Mouse (Mus musculus): ENCODE data around the gene Mecom.
A peak's percentile ranks its signal among the peaks of the same experiment; 100 is the strongest.
"Not testable (repeated sequence)": the region's sequence is repeated elsewhere in the genome, so short reads cannot be mapped to it uniquely, and the experiment has no call there.

The Mecom gene

DNA sequence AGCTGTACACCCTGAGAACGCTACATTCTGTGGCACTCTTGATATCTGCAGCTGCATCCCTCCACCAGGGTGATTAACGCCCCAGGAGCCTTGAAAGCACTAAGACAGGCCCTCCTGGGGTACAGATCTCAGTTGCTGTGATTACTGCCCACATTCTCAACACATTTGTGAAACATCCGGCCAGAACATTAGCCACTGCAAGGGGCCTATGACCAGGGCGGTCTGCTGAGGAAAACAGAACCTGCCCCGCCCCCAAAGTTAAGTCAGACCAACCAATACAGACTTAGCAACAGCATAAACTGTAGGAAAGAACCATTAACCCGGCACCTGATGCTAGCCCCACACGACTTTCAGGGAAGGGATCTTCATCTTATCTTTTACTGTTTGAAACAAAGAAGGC, 109.8 kb downstream of the Mecom start:
- DNase-seq = no peak

DNA sequence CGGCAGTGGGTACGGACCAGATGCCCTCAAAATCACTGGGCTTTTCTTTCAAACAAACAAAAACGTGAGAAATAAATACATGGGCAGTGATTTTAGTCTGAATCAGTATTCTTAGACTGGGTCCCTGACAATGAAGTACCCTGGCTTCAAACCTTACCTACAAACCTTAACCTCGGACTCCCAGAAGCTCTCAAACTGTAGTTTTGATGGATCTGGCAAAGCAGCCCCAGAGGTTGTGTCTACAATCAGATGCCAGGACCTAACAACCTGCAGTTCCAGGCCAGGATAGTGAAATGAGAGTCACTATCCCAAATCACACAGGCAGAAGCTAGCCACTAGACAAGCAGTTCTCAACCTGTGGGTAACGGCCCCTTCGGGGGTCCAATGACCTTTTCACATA, 111.2 kb downstream of the Mecom start:
- DNase-seq = no peak

DNA sequence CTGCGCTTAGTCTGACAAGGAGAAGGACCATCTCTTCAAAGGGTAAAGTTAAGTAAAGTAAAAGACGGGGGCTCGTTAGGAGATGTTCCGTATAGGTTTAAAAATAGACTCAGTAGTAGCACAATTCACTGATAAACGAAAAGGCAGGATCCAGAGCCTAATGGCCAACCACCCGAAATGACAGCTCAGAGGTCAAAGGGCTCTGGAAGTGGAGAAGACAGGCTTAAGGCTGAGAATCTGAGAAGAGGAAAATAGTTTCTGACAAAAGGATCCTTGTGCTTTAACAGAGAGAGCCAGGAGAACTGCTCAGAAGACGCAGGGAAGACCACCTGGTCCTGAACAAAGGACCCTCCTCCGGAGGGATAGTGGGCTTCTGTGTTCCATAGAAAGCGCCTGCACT, 111.7 kb downstream of the Mecom start:
- DNase-seq = no peak

DNA sequence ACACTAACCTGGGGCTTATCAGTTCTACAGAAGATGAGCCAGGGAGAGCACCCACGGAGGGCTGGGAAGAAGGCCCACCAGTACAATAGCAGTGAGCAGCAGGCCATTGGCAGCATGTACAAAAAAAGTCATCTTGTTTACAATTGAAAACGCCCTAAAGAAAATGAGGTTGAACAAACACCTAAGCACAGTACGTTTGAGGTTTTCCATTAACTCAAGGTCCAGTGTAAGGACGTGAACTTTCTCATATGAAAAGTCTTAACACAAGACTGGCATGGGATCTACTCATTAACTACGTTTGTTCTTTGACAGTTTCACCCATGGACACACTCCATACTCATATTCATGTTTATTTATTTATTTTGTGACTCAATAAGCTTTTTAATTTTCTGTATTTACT, 118.9 kb downstream of the Mecom start:
- DNase-seq = no peak

DNA sequence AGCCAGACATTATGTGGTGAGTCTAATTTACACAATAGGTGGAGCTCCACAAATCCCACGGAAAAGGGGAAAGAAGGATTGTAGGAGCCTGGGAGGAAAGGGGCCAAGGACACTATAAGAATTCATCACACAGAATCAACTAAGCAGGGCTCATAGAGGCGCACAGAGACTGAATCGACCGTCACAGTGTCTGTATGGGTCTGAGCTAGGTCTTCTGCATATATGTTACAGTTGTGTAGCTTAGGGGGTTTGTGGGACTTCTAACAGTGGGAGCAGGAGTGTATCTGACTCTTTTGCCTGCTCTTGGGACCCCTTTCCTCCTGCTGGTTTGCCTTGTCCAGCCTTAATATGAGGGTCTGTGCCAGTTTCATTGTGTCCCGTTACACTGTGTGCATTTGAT, 123.8 kb downstream of the Mecom start:
- no peak for DNase-seq

DNA sequence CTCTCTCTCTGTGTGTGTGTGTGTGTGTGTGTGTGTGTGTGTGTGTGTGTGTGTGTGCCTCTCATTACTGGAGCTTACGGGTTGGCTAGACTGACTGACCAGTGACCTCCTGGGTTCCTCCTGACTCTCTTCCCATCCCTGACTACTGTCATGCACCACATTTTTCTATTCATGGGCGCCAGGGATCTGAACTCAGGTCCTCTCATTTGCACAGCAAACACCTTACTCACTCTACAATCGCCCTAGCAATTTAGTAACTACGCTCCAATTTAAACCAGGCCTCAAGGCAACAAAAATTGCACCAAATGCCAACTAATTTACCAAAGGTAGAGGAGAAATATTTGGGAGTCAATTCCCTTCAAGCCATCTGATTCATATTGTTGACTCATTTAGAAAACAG, 125.9 kb downstream of the Mecom start:
- DNase-seq = not testable (repeated sequence)

DNA sequence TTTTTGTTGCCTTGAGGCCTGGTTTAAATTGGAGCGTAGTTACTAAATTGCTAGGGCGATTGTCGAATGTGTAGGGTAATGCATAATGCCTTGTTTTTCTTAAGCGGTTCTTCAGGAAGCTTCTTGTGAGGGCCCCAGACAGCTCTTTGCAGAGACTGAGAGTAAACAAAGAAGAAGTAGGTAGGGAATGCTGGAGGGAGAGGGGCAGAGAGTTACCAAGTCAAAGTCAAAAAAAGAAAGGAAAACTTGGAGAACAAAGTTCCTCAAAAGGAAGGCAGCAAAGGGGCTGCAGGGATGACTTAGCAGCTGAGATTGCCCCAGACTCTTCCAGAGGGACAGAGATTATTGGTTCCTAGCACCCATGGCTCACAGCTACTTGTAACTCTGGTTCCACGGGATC, 126.9 kb downstream of the Mecom start:
- no peak for DNase-seq

DNA sequence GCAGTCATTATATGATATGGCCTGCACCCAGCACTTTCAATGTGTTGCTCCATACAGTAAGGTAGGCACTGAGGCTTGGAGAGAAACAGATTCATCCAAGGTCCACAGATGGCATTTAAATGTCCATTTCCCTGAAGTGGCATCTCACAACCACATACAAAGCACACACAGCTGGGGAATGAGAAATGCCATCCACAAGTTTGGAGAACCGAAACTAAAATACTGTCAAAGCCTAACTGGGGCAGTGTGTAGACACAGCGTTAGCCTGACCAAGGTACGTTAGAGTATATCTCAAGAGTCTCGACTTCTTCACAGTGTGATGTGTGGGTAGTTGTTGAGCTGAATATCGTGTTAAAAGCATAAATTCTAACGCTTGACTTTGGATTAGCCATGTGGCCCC, 133.6 kb downstream of the Mecom start:
- DNase-seq = no peak

DNA sequence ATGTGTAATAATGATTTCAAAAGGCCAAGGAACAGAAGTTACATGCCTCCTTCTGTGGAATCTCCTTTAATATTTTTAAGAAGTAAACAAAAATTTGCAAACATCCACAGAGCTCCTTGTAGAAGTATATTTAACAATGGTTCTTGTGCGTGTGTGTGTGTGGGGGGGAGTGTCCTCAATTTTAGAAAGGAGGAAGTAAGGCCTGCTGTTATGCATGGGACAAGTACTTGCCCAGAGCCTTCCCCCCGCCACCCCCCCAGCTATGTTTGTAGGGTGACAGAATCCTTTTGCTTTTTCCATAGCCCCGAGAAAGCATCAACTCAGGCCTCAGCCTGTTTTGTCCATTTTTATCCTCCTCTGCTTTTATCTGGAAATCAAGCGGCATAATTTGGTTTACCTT, 137.0 kb downstream of the Mecom start:
- DNase-seq = no peak

DNA sequence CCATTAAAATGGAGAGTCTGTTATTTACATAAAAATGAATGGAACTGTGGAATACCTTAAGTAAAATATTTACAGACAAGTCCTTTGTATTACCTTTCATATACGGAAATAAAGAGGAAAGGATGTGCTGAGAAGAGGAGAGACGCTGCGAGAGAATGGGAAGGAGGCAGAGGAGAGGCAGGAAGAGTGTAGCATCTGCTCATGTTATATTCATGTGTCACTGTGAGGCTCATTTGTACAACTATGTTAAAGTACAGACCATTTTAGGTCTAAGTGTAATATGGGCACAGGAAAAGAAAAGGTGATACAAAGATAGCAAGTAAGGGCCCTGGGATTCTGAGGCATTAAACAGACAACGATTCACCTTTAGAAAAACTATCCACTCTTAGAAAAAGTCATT, 143.0 kb downstream of the Mecom start:
- DNase-seq = no peak

DNA sequence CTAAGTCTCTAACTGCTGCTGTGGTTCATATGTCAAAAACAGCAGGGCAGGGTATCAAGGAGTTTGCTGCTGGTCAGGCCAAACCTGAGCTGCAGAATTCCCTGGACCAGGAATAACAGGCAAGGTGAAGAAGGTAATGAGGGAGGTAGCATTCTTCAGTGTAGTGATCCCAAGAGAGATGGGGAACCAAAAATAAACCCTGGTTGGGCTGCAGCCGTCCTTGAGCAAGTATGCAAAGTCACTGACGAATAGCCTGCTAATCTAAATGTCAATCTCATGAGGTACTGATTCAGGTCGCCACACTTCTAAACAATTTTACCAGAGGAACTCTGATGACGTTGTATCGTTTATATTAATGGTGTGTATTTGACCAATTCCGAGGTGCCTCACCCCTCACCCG, 148.9 kb downstream of the Mecom start:
- DNase-seq = peak; percentile 30

DNA sequence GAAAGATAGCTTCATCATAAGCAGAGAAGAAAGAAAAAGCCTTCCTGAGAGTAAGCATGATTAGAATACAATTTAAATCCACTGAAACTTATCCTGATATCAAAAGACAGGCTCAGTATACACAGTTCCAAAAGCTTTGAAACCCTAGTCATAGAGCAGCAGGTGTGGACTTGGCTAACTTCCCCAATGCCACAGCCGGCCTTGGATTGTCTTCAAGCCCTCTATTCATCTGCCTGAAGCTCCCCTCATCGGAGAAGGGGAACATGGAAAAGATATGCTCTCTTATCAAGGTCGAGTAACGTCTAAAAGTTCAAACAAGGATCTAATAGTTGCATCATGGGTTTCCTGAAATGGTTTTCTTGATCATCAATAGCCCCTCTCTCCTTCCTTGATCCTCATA, 152.9 kb downstream of the Mecom start:
- no peak for DNase-seq

DNA sequence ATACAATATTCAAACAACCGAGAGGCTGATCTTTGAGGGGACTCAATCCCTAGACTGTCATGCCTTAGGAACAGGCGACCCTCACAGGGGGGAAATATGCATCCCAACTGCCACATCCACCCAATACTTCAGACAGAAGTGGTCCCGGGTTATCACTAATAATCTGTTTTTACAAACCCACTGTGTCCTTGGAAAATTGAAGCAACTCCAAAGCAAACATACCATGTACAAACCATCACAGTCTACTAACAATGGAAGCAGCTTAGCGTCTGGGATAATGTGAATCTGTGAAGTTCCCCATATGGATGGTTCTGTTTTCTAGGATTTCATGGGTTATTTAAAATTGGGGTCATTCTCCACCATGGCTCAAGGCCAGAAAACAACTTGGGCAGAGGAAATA, 155.1 kb downstream of the Mecom start:
- no peak for DNase-seq

DNA sequence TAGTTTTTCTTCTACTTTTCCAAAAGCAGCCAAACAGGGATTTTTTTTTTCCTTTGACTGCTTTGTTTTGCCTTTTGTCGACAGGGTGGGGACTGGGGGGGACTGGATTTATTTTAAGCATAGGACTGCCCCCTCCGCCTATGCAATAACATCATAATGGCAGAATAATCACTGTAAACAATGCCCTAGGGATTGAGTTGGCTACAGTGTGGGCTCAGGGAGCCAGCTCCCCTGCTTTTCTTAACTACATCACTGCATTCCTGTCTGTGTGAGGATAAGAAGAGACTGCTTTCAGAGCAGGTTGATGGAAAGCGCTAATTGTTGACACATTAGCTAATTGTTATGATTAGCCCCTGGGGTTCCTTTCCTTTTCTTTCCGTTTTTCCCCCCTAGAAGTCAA, 155.6 kb downstream of the Mecom start:
- no peak for DNase-seq

DNA sequence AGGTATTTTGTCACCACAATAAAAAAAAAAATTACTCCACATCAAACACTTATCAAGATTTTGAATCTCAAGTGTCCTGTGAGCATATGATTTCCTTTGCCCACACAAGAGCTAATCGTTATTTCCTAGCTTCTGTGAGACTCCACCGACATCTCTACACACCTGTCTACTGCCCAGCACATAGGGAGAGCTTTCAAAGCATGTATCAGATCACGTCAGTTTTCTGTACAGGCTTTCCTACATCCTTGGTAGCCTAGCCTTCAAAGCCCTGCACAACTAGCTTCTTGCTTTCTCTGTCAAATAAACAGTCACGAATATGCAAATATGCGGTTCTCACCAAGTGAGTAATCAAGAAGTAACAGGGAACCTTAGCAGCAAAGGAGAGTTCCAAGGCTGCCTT, 157.5 kb downstream of the Mecom start:
- no peak for DNase-seq

DNA sequence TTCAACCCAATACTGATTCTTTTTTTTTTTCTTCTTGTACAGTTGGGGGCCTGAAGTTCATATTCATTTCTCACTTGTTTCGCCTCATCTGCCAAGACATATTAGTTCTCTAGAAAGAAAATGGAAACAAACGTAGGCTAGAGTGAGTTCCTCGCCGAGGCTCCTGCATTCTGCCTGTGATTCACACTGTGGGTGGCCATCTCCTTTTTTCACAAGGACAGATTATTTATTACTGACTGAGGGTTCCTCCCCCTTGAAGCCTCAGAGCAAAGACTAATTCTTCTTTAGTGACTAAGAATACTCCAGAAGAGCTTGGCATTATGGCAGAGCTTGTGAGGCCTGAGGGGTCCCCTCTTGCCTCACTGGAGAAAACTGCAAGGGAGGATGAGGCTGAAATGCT, 167.5 kb downstream of the Mecom start:
- no peak for DNase-seq

DNA sequence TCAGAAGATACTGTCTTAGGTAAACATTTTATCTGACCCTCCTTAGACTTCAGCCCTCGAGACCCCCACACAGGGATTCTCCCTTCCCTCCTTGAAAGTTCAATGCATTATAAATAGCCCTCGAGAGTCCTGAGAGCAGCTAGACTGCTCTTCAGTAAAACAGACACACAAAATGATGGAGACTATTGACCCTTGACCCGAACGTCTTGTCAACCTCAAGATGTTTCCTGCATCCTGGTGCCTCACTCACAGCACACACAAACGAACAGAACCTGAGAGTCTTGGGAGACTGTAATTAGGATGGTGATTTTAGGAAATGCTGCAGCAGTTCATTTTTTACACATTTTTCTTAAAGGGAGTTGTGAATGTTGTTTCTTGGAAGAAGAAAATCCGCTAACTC, 168.5 kb downstream of the Mecom start:
- no peak for DNase-seq

DNA sequence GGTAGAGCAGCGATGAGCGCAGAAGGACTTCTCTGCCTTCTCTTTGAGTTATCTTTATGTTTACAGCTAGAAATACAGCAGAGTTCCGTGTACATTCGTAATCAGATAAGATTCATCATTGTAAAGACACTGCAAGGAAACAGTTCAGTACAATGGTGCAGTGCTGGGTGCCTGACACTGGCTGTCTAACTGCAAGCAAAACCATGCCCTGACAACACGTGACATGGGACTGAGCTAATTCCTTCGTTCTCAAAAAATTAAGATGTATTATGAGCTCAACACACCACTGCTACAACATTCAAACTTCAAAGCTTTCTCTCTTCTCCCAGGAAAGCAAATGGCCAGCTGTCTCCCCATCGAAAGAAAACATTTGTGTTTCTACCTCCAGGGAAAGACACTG, 176.3 kb downstream of the Mecom start:
- DNase-seq = no peak

DNA sequence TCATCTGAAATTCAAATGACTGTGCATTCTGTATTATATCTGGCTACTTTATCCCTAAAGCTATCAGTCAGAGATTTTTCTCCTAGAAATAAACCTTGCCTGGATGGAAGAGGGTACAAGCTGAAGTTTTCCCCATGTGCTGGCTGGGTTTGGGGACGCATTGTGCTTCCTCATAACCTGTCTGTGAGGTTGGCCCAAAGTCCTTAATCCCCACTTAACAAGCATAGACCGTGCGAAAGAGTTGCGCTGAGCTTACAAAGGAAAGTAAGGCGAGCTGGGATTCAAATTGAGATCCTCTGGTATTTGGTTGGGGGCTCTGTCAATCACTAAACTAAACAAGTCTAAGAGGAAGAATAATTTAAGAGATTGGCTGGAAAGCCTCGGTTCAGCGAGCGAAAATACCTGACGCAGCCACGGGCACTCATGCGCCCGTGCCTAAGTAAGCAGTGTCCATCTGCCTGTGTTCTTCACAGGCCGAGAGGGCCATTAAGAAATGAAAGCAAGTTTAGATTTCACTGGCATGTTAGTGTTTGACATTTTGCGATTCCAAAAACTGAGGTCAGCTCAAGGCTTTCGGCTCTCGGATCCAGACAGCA, 176.8 kb downstream of the Mecom start:
- no peak for DNase-seq

DNA sequence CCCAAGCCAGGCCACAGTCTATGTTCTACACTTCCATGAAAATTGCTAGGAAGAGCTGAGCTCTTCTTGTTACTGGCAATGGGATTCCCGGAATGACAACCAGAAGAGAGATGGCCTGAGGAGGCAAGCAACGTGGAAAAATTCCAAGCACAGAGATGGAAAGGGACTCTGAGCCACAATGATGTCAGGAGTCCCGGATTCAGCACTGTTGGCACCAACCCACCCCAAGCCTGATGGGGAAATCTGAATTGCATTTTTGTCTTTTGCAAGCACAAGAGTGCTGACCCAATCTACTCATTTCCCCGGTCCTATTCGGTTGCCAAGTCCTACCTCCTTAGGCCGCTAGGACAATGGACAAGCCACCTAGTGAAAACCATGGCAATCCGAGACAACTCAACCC, 181.2 kb downstream of the Mecom start:
- DNase-seq = no peak

DNA sequence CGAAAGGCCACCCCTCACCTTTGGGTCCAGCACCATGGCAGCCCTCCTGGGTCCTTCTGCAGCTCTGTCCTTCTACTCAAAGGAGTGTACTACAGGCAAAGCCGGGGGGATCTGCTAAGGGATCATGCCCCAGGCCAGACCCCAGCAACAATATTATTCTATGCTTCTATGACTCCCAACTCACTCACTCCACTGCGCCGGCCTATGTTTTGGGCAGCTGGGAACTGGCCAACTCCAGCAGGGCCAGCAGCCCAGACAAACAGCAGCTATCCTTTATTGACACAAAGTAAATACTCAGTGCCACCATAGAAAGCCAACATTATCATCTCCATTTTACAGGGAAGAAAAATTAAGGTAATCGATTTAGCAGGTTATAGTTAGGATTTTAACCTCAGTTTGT, 186.6 kb downstream of the Mecom start:
- DNase-seq = no peak

DNA sequence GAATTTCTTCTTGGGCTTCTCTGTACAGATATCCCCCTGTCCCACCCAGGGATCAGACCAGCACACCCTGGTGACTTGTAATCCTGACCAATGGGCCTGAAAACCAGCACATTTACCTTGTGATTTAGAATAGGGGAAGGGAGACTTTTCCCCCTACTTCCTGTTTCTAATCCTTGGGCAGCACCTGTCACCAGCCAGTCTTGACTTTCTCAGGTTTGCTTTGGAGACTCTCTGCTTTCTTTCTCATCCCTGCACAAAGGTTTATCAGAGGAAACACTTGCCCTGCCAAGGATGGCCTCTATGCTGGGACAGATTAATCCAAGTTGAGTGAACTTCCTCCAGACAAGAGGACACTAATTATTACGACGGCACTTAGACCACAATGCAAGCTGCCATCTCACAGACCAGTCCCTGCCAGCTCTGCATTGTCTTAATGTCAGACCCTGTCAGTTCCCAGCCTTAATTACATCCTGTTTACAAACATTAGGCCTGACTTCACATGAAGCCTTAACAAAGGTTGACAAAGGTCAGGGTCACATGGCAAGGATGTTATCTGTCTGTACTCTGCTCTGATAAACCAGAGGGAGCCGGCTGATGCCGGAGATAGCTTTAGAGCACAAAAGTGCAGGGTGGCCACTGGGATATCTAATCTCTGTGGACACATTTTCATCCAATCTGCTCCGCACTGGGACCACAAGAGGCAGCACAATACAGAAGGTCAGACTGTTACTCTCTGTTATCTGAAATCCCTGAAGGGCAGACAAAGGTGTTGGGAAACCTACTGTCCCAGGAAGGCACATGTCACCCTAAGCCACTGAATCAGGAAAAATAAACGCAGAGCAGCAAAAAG, 193.7 kb downstream of the Mecom start:
- no peak for DNase-seq

DNA sequence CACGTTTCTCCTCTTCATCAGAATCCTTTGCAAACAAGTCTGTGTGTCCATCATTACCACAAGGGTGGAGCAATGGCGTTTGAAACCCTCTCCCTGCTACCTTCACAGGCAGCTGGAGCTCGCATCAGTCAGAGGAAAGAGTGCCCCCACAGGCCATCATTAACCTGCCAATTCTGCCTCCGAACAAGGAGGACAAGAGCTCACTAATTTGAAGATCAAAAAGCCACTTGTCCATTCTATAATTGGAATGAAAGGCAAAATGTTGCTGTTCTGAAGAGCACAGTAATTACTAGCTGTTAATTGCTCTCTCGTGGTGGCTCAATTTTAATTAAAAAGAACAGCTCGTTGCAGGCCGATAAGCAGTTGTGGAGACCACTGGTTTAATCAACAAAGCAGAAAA, 198.5 kb downstream of the Mecom start:
- DNase-seq = no peak

DNA sequence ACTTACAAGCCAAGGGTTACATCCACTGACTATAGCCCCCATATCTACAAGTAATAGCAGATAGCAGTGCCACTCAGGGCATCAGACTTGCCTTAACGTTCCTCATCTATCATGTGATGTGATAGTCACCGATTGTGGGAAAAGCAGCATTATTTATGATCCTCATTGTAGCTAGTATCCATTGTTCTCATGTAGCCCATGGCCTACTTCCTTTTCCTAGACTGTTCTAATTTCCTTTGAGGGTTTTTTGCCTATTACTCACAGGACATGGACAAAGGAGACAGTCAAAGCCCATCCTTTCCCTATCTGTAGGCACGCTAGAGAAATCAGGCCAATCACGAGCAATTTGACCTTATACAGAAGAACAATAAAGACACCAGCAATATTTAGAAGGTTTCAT, 203.7 kb downstream of the Mecom start:
- DNase-seq = no peak

DNA sequence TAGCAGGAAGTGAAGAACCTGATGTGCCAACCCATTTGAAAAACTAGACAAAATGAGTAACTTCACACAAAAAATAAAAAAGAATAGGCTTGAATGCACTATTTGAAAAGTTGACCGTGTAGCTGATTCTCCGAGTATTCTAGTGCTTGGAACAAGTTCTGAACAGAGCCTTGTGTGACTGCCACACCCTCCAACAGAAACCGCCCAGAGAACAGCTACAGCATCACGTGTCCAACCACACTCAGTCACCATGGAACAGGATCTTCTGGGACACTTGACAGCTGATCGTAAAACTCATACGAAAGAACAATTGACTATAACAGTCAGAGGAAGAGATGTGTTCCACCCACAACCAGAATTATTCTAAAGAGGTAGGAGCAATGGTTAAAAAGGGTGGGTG, 215.5 kb downstream of the Mecom start:
- DNase-seq = no peak

Measured in kidney, adult 18-20 months (tissue).